Mouse (Mus musculus) granulocyte monocyte progenitor cell, adult 5-6 weeks (primary cell): ENCODE data around the gene Slc16a2. TPM values are rescaled to one million over a fixed set of nuclear protein-coding genes. Genes with fewer than 3 reads are reported as not detected.

ENCODE experiments used
- ATAC-seq: replicated peaks from 2 replicates; pipeline ENCODE4 v1.8.0; 2016; ENCODE audit warnings: mild to moderate bottlenecking, moderate TSS enrichment, inconsistent platforms; ENCODE audit not compliant: poor library complexity, severe bottlenecking
- total RNA-seq, 2 experiments: library from RNA; stranded (forward) in 1 of 2; stranded (reverse) in 1 of 2; fragments of 200-712, 200-1000 nt in 1 of 2; fragments of >200 nt in 1 of 2; fragmentation: Nextera tagmentation in 1 of 2; gene quantifications; 2 replicates each; pipeline ENCODE4 v1.2.3; 2014 to 2017

Slc16a2 gene
- not detected in 2 replicates for total RNA-seq (2014; fragmentation: Nextera tagmentation)
- not detected in 2 replicates for total RNA-seq (2017)

DNA sequence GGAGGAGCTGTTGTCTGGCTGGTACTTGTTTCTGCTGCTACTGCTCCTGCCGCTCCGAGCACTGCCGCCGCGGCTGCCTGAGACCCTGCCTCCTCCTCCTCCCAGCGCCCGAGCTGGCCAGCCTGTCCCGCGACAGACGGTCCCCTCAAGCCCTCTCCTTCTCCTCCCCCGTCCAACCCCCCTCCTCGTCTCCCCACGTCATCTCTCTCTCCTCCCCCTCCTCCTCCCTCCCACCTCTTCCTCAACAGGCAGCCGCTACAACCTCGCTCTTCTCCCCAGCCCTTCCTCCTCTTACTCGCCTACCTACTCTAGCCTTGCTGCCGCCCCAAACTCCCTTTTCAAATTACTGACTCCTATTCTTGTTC is at the start of gene Slc16a2:
TSS of gene Slc16a2 (minus strand) at position 152 of the 365 bp plus-strand sequence.
- peak; percentile 94 for ATAC-seq

DNA sequence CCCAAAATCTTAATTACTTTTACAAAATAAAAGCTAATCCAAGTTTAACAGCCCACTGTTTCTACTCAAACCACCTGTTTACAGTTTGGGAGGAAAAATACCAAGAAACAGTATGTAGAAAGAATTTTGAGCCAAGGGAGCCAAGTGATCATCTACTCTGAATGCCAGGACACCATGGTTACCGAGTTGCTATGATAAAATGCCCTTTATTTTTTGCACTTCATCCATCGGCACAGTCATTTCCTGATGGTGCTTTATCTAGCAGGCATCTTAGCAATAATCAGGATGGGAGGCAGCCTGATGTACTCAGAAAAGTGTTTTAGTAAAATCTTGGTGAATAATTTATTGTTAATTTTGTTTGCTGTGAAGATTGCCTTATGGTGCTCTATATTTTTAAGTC is 41.7 kb upstream of the Slc16a2 start:
- no peak for ATAC-seq

DNA sequence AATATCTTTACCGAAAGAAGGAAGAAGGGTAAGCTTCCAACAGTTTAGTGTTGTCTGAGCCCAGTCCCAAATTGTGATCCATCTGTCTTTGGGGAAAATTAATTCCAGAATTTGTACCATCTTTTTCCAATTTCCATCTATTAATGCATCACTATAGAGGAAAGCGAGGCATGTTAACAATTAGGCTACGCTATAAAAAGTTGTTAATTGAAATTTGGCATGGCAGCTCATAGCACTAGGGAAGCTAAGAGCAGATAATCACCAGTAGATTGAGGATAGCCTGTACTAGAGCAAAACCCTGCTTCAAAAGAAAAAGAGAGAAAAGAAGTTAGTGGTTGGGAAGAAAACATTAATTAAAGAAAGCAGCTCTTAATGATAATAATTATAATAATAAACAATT is 41.1 kb upstream of the Slc16a2 start:
- ATAC-seq, result no peak

- ATAC-seq, result no peak
Measured at GRCm38 (mm10) chrX:103845266-103845665, 23.5 kb upstream of the Slc16a2 start.

DNA sequence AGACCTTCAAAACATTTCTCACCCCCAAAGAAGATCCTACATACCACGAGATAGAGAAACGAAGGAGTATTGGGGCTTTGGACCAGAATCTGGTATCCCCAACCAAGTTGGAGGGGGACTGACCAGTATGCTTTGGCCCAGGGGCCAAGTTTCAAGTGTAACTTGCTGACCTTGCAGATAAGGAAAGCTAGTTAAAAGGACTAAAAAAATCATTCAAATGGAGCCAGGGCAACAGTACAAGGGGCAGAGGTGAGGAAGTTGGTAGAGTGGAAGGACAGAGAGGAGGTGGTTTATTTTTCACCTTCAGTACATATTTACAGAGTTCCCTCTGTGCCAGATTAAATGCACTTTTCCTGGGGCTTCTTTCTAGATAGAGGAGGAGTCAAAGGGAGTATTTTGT is 7.1 kb upstream of the Slc16a2 start:
- ATAC-seq, result no peak

DNA sequence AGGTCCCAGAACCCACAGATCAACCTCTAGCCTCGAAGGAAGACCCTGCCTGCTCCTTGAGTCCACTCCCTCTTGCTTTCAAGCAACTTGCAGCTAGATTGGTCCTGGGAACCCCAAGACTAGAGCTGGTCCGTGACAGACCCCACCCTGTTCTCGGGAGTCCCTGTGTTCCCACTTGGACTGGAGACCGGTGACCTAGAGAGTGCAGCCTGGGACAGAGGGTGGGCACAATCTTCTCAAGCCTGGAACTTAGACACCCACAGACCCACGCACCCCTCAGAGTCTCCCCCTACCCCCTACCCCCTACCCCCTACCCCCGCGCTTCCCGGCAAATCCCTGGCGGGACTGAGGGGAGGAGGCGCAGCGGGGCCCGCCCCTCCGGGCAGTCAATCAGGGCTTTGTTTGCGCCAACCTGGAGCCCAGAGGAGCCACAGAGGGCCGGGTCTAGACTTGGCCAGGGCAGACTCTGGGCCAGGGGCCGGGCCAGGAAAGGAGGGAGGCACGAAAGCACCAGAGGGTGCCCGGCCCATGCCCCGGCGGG is 558 bp upstream of the Slc16a2 start:
- ATAC-seq, result no peak

DNA sequence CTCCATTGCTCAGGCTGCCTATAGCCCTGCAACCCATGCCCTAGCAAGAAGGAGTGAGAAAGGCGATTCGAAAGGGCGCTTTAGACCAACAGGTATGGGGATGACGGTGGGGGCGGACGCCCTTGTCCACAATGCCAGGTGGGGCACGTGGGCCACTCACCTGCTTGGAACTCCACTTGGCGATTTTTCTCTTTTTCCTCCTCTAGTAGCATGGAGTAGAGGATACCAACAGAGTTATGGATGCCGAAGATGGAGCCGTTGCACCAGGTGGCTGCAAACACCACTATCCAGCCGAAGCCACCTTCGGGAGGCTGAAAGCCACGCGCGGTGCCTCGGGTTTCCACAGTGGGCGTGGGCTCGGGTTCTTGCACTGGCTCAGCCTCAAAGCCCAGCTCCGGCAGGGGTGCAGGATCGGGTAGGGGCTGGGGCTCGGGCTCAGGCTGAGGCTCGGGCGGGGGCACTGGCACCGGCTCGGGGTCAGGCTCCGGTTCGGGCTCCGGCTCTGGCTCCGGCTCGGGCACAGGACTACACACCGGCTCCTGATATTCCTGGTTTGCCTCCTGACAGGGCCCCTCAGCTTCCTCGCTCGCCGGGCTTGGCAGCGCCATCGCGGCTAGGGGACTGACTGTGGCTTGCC is 470 bp downstream of the Slc16a2 start:
- ATAC-seq, result peak; percentile 28; the same call in 1 of the 2 replicates

DNA sequence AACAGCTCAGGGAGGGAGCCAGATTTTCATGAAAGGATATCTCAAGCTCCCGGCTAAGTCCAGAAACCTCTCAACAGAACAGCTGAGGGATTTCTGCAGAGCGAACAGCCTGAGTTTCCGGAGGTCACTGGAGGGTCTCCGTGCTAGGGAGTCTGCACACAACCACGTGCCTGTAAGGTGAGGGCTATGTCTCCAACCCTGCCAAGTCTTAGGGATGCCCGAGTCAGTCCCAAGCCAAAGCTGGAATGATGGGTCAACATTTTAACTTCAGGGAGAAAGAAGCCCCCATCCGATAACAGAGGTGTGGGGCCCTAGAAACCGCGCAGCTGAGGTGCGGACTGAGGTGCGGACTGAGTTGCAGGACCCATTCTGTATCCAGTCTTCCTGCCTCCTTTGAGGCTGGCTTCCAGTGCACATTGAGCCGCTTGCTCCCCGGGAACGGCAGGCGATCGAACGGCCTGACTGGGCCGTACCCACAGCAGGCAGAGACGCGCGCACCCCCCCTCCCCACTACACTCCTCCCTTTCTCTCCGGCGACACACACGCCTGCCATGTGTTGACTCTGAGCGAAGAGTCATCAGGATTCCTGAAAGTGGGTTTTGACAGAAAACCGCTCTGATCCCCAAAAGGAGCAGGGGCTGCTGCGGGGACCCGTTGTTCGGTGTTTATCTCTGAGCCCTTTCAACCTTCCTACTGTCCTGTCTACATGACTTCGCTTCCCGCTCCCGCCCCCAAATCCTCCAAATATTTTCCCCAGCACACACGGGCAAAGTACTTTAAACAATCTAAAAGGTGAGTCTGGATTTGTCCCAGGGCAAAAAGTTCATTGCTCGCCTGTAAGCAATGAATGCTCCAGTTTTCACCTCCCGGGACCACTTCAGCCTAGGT is 1.2 kb downstream of the Slc16a2 start:
- peak; percentile 47; the same call in 1 of the 2 replicates for ATAC-seq

DNA sequence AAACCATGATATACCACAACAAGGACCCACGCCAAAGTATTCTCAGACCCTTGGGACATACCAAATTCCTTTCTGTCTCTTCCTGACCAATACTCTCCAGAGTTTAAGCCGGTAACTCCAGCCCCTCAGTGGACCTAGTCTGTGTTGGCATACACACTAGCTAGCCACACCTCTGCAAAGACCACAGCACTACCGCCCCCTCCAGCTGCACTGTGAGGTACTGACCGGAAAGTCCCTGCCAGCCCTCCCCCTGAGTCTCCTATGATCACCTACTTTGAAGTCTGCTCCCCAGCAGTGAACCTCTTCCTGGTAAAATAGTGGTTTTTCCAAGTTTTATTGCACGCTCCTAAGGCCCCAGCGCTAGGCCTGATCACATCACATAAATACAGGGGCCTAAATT is 2.5 kb downstream of the Slc16a2 start:
- no peak for ATAC-seq

DNA sequence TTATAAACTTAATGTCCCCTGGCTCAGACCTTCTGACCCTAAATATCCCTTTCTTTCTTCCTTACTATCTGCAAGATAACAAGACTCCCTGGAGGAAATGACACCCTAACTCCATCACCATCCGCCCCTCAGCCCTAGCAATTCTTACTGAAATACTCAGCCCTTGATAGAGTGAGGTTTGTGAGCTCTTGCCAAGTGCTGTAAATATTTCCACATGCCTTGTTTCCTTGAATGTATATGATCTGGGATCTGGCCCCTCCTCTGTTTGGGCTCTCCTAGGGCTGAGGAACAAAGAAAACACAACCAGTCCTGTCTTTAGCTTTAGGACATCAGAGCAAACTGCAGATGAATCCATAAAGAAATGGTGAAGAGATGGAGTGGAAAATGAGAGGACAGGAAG is 9.1 kb downstream of the Slc16a2 start:
- ATAC-seq, result no peak

DNA sequence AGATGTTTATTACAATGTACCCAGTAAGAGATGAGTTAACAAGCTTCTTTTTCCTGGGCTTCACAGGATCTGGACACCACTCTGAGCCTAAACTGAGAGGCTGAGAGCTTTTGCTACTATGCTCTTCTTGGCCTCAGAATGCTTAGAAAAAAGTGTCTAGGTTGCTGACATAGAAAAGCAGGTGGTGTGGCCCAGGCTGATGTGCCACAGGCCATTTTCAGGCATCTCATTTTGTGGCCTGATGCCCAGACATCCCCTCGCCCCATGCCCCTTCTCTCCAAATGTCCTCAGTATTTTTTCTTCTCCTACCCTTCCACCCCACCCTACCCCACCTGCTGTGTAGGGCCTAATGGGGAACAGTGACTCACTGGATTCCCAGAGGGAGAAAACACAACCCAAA is 11.3 kb downstream of the Slc16a2 start:
- ATAC-seq, result no peak

DNA sequence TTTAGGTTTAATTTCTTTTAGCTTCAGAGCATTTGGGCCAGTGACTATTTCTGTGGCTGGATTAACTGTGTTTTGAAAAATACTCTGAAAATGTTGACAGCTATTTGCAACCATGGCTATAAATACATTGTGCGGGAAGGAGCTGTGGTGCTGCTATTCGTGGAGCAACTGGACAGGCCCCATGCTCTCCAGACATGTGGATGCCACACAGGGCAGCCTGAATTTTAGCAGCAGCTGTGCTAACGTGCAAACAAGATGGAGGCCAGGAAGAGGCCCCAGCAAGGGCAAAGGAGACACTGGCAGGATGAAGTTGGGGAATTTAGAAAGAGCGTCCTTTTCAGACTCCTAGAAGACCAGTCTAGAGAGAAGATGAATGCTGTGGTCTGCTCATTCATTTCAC is 15.4 kb downstream of the Slc16a2 start:
- no peak for ATAC-seq

GRCm38 (mm10) chrX:103796961-103797360 is 24.8 kb downstream of the Slc16a2 start:
- no peak for ATAC-seq

DNA sequence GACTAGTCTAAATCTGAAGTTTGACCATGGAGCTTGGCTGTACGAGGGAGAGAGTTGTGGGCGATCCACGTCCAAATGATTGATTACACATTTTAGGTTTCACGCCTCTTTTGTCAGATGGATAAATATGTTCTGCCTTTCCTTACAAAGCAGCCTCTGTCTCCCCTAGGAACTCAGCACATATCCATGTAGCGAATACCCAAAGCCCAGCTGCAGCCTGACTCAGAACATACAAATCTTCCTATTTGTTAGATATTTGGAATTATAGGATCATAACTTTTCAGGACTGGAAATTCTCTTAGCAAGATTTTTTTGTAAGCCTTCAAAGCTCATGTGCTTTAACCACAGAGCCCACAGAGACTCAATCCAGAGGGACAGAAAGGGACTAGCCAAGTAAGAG is 26.3 kb downstream of the Slc16a2 start:
- ATAC-seq, result no peak

- no peak for ATAC-seq
Measured at GRCm38 (mm10) chrX:103791329-103791728, 30.5 kb downstream of the Slc16a2 start.

DNA sequence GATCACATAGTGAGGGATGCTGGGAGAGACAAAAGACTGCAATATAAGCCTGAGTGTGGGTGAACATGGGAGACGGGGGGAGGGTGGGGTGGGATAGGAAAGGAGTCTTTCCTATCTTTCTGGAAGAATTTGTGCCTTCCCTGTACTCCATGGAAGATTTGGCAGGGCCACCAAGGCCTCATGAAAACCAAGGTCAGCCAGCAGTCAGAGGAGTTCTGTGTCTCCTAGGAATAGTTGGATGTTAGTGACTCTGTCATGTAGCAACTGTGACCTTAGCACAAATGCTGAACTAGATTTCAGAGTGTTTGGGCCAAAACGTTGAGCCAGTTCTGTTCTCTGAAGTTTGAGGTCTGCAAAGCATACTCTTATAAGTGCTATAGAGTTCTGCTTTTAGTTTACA is 36.1 kb downstream of the Slc16a2 start:
- no peak for ATAC-seq

GRCm38 (mm10) chrX:103776412-103776811 is 45.4 kb downstream of the Slc16a2 start:
- ATAC-seq, result no peak

DNA sequence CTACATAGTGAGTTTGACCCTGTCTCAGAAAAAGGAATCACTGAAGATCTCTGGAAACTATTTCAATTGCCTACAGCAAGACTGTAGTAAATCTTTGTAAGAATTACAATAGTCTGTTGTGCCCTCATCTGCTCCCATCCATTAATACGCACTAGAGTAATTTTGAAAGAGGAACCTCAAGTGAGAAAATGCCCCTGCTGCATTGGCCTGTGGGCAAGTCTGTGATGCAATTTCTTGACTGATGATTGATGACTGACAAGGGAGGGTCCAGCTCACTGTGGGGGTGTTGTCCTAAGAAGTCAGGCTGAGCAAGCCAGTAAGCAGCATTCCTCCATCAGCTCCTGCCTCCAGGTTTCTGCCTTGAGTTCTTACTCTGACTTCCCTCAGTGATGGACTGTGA is 75.6 kb downstream of the Slc16a2 start:
- ATAC-seq, result peak; percentile 93

DNA sequence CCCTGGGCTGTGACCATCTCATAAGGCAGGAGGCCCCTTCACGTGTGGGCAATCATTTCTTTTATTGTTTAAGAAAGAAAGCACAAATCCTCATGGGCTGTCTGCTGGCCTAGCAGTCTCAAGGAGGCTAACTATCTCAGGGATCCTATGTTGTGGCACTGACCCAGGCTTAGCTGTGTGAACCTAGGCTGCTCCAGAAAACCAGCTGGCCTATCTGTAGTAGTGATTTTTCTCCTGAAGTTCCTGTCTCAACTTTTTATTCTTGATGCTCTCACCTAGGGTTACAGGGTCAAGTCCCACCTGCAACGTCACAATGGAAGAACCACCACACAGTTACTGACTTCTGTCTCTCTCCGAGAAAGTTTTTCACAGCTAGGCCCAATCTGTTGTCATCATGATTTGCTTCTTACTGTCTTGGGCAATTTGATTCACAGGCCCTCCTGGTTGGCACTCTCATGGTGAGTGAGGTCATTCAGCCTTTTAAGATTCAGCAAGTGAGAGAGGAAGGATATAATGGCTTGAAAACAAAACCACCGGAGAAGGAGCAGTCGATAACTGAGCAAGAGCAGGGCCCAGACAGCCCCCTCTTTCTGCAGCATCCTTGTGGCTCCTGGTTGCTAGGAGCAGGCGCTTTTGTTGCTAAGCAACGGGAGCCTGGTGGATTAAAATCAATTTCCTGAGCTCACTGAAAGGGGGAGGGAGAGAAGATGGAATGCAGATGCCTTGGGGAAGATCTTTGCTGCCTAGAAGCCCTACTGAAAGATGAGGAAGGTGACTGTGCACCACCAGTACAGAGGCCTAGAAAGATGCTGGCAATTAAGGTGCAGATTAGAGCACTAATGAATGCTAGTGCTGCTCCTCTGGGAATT is 77.4 kb downstream of the Slc16a2 start:
- no peak for ATAC-seq

- peak; percentile 62 for ATAC-seq
Measured at GRCm38 (mm10) chrX:103742057-103742315, 79.8 kb downstream of the Slc16a2 start.
